Mouse (Mus musculus): ENCODE results near the gene Opn3.

The Opn3 gene

DNA sequence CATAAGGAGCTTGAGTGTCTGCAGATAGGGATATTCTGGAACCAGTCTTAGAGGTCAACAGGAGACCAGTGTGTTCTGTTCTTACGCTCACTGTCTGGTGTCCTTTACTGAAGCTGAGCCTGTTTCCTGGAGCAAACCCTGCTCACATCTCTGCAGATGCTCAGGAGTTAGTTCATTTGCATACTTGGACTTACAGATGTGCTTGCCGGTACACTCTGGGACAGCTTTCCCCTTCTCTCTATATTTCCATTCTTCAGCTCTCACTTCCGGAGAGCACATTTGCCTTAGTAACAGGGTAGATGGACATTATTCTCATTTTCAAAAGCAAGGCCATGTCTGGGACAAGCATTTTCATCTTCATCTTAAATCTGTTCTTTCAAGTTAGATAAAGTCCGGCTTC, 44.0 kb downstream of the Opn3 start:
- DNase-seq (ENCODE audit: low spot score in 2 of 2), result no peak

DNA sequence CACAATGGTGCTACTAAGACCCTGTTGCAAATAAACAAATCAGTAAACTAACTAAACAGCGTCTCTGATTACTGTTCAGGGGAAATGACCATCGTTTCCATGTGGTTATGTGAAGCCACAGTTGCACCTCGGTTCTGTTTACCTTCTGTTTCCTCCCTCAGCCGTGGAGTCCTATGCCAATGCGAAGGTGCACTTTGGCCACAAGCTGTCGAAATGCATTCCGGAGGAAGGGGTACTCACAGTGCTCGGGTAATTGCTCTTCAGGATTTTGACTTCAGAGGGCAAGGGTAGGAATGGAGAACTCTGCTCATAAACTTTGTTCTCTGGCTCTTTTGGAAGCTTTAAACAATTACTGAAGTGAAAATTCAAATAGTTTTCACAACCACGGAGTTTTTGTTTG, 45.6 kb downstream of the Opn3 start:
- DNase-seq (ENCODE audit: low spot score in 2 of 2), result no peak

DNA sequence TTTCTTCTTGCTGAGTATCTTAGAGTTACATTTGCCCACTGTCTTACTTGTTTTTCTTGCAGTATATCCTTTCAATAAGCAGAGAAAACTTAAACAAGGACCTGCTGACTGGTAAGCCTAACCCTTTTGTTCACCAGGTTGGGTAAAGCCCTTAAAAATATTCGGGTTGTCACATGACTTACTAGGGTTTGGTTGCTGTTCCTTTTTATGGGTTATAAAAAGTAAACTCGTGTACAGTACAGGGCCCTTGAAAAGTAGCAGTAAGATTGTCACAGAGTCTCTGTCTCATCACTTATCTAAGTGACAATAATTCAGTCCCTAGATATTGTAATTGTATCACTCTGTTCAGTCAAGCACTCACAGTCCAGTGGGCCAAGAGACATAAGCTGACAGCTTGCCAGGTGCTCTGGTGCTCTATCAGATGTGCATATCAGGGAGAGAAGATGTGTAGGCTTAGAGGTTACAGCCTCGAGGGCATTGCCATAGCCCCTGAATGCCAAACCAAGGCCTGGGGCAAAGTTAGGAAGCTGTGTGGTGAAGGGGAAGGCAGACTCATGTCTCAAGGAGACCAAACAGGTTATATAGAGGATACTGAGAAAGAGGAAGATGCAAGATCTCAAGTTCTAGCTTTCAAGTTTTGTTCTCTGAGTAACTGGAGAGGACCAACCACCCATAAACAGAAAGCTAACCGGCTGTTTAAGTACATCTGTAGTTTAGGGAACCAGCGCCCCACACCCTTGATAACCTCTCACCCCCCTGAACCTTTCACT, 48.9 kb downstream of the Opn3 start:
- DNase-seq (ENCODE audit: low spot score in 2 of 2), result no peak

DNA sequence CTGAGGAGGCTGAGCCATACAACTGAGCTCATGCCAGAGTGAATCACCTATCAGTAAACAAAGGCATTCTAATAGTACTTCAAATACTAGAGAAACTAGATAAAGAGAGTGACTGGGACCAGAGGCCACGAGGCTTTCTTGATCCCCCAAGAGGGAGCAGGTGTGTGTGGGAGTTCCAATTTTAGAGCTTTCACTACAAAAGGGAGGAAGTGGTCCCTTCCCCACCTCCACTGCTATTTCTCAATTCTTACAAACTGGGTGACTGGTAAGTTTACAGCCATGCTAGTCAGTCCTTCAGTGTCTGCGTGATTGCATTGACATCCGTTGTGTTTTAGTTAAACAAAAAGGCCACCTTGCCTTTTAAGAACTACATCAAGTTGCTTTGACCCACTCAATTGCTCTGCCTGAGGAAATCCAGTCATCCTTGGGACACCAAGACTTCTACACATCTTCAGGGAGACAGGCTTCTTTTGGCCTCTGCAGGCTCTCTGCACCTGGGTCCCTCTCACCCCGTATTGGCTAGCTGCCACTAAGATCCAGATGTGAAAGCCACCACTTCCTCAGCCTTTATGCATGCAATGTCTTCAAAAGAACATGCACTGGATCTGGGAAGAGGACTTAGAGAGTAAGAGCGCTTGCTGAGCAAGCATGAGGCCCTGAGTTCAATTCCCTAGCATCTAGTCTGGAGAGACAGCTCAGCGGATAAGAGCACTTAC, 52.0 kb downstream of the Opn3 start:
- no peak for DNase-seq (ENCODE audit: low spot score in 2 of 2)

DNA sequence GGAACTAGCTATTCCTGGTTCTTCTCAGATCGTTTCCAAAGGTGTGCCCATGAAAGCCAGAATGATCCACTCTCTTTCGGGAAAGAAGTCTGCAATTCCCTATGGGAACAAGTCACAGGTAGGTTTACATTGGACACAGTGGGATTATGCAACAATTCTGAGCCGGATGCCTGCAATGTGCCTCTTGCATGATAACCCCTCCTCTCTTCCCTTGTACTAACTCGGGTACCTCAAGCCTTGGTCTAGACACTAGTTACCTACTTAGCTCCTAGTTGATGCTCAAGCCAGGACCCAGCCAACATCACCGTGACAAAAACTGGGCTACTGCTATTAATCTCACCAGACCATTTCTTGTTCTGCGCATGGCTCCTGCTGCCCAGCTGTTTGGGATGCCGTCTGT, 53.5 kb downstream of the Opn3 start:
- no peak for DNase-seq (ENCODE audit: low spot score in 2 of 2)

DNA sequence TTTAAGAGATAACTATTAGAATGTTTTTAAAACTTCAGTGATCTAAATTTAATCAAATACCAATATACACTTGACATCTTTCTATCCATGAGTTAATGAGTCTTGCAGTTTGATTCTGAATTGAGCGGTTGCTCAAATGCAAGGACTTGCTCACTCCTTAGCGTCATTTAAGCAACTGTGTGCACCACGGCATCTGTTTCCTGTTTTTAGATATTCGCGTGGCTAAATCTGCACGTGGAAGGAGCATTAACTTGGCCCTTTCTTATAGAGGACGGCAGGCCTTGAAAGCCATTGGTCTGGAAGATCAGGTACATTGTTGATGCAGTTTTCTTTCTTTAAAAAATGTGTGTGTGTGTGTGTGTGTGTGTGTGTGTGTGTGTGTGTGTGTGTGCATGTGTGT, 54.9 kb downstream of the Opn3 start:
- no peak for DNase-seq (ENCODE audit: low spot score in 2 of 2)

DNA sequence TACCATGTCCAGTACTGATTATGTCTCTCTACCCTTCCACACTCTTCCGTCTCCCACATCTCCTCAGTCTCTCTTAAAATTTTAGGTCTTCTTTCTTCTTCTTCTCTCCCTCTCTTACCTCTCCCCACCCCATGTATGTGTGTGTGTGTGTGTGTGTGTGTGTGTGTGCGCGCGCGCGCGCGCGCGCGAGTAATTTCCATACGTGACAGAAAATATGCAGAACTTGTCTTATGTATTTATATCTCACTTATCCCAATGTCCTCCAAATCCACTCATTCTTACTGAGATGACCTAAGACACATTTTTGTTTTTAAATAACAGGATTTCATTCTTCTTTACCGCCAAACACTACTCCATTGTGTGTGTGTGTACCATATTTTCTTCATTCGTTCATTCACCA, 60.1 kb downstream of the Opn3 start:
- no peak for DNase-seq (ENCODE audit: low spot score in 2 of 2)

DNA sequence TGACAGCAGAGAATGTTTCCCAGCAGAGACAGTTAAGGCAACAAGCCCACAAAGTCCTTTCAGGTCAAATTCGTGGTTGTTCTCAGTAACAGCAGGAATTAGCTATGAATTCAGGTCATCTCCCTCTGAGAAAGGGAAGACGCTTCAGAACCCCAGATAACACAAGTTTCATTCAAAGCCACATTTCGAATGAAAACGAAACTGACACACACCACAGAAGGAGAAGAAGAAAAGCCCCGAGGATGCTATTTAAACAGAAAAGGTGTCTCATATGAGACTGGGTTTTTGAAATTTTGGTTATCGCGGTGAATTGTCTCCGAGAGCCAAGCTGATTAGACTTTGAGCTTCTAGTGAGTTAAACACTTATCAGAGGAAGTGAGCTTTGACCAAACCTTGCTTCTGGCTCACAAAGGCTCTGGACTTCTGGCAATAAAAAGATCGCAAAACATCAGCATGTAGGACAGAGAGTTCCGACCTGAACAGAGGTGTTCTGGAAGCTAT, 60.8 kb downstream of the Opn3 start:
- no peak for DNase-seq (ENCODE audit: low spot score in 2 of 2)

DNA sequence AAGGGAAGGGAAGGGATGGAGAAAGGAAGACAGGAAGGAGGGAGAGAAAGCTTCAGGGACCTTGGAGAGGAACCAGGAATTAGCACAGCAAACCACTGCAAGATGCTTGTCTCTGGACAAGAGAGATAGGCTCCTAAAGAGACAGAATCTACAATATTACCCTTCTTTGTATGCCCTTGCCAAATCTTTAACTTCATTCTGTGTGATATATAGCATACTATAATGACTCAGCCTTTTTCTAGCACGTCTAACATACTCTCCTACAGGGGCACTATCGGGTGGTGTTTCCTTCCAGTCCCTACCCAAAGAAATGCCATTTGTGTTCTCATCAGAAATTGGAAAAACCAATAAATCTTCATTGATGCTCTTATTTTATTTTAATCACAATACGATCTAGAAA, 61.5 kb downstream of the Opn3 start:
- DNase-seq (ENCODE audit: low spot score in 2 of 2), result no peak

DNA sequence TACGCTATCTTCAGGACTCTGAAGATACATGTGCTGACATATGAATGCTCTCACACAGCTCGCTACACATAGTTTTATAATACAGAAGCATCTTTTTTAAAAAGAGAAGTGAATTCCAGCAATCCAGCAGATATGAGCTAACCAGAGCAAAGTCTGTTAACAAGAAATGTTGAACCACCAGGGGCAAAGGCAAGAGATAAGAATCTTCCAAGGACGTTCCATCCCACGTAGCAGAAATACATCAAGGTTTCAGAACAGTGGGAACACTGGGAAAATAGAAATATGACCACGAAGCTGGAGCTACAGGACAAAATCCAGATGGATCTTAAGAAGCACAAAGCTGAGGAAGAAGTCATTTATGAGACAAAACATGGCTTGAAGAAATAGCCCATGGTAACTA, 62.2 kb downstream of the Opn3 start:
- no peak for DNase-seq (ENCODE audit: low spot score in 2 of 2)

DNA sequence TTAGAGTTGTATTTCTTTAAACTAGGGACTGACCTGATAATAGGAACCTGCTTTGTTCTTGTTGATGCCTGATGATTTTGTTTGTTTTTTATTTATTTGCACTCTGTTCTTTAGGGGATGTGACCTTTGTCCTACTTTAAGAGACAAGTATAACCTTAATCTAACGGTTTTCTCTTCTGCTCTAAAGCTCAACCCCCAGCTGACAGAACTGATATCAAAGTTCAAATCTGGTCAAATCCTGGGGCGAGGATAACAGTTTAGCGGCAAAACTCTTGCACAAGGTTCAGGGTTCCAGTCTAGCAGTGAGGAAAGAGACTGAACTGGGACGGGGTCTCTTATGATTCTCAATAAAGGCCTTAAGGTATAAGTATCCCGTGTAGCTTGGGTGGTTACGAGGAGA, 63.3 kb downstream of the Opn3 start:
- no peak for DNase-seq (ENCODE audit: low spot score in 2 of 2)

DNA sequence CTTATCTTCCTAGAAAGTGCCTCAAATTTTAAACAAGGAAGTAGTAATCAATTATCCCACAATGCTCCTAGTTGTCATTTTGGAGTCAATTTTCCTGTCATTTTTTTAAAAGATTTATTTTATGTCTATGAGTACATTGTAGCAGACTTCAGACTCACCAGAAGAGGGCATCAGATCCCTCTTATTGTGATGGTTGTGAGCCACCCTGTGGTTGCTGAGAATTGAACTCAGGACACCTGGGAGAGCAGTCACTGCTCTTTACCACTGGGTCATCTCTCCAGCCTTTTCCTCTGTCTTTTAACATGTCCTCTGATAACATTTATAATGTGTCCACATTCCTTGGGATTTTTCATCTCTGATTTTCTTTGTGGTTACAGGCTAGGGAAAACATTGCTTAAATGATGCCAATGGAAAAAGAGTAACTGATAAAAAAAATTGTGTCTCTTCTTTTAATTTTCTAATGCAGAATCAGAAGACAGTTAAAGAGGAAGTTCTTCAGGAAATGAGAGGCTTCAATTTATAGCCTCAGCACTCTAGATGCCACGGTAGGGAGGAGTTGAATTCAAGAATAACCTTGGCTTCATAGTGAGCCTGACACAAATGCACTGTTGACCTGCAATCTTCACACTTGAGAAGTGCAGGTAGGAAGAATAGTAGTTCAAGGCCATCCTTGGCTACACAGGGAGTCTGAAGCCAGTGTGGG, 66.4 kb downstream of the Opn3 start:
- DNase-seq (ENCODE audit: low spot score in 2 of 2), result no peak

DNA sequence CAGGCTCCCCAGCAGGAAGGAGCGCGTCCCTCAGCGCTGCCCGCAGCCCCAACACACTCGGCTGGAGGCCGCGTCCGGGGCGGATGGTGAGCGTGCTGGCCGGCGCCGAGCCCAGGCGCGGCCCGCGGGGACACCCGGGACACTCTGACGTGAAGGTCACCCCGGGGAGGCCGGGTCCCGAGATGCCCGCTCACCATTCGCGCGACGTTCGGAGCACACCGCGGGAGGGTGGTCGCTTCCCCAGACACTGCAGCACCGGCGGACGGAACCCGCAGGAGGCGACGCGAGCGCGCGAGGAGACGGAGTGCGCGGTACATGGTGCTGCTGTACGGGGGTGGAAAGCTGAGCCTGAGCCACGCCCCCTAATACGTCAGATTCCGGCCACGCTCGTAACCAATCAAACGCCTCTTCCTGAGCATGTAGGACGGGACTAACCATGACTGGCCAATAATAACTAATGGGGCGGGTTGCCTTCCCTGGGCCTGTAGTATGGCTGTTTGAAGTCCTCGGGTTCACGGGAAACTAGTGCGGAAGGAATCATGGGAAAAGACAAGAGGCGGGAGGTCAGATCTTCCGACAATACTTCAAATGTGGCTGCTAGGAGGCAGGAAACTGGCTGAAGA, 67.2 kb downstream of the Opn3 start, which contains the start of gene Fh1:
TSS of gene Fh1 (minus strand) at position 379 of the 623 bp plus-strand sequence.
- peak; percentile 98 for DNase-seq (ENCODE audit: low spot score in 2 of 2)

DNA sequence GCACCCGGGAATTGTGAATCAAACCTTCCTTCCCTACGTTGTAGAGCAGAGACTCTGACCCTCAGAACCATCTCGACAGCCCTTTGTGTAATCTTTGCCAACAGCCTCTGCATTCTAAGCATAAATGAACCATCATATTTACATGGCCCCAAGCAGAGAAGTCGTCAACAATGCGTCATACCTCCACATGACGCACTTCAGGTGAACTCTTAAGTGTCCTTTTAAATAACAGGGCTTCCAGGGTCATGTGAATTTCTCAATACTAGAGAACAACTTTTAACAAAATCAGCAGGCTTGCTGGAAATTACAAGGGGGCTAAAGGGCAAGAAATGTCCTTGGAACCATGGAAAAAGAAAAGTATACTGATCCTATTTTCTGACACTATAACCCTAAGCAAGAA, 68.9 kb downstream of the Opn3 start:
- DNase-seq (ENCODE audit: low spot score in 2 of 2), result no peak

DNA sequence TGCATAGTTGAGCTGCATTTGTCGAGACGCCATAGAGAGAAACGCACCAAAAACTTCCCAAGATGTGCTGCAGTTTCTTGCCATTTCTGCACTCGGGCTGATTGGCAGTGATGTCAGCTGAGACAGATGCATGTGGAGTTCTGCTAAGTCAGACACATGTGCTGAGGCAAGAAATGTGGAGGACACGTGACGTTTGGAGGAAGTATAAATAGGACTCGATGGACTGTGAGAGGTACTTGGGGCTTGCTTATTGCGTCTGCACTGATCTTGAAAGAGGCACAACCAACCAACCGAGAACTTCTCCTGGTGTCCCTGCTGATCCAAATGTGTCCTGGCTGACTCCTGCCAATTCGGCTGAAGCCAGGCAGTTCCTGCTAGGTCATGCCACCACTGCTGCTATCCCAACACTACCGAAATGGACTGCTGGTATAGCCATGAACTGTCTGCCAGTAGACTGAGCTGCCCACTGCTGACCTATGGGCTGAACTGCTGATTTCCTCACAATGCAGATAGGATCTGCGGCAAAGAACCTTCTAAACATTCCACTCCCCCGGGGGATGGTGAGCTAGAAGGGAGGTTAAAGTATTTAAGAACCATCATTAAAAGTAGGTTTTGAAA, 72.7 kb downstream of the Opn3 start, which contains the start of gene Kmo:
TSS of gene Kmo (plus strand) at position 568 of the 618 bp plus-strand sequence.
- DNase-seq (ENCODE audit: low spot score in 2 of 2), result no peak

DNA sequence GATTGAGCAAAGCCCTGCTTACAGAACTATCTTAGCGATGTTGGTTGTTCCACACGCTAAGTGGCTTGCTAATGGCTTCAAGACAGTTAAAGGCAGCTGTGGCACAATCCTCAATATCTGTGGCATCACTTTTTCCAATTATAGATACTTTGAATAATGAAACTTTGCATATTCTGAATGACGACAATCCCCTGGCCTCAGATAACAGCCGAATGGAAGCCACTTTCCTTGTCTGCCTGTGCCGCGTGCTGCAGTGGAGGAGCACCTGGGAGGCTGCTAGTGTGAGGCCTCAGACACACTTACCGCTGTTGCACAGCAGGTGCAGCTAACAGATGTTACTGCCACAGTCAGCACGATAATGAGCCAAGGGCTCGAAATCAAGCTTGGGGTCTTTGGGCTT, 77.6 kb downstream of the Opn3 start:
- no peak for DNase-seq (ENCODE audit: low spot score in 2 of 2)
